Mouse (Mus musculus) thymus, adult 2 months (tissue): ENCODE data around the gene Tmem129.

Experiments
- CTCF ChIP-seq: fragments of 200-500 bp; IDR thresholded peaks from 2 replicates; pipeline ENCODE4 v1.5.1; 2012; ENCODE audit warnings: mild to moderate bottlenecking, control low read depth, low read length, moderate library complexity, borderline replicate concordance; ENCODE audit not compliant: control insufficient read depth, poor library complexity, insufficient read depth; ENCODE audit errors: extremely low read depth
- POLR2A ChIP-seq: fragments of 200-500 bp; IDR thresholded peaks from 2 replicates; pipeline ENCODE4 v1.6.1; 2012; ENCODE audit warnings: mild to moderate bottlenecking, low read length, control low read depth, moderate library complexity; ENCODE audit not compliant: control insufficient read depth, poor library complexity, insufficient read depth; ENCODE audit errors: extremely low read depth

DNA sequence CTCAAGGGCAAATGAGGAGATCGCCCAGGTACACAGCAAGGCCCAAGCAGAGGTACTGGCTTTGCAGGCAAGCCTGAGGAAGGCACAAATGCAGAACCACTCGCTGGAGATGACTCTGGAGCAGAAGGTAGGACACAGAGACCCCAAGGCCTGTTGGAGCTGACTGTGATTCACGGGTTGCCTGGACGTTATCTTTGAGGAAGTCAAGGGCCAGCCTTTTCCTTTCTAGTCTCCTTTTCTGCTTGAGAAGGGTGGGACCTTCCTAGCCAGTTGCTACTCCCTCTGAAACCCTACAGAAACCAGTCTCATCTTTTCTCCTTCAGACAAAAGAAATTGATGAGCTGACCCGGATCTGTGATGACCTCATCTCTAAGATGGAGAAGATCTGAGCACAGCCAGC lies 13.4 kb upstream of the Tmem129 start:
- TF ChIP-seq CTCF (no peak), POLR2A (no peak)
